Mouse (Mus musculus) midbrain, embryonic 16.5 days (tissue): ENCODE results near the gene Smurf2. TPM values are rescaled to one million over a fixed set of nuclear protein-coding genes. Genes with fewer than 3 reads are reported as not detected.

Source experiments
- ATAC-seq: fragments of 200-750 bp; cut with Nextera tagmentation; 2 replicates; pipeline ENCODE4 v1.8.0; 2017; ENCODE audit warnings: moderate TSS enrichment
- H3K27ac ChIP-seq: fragments of 300-500 bp; sonication (generic); 2 replicates; pipeline ENCODE4 v1.5.1; 2014; ENCODE audit warnings: mild to moderate bottlenecking, low read length, mixed read lengths
- H3K27me3 ChIP-seq: fragments of 300-500 bp; sonication (generic); 2 replicates; pipeline ENCODE4 v1.6.1; 2014; ENCODE audit warnings: low read depth, low read length, mixed read lengths; ENCODE audit not compliant: control insufficient read depth, insufficient read depth
- H3K36me3 ChIP-seq: fragments of 300-500 bp; sonication (generic); 2 replicates; pipeline ENCODE4 v1.6.1; 2014; ENCODE audit warnings: mild to moderate bottlenecking, low read length, moderate library complexity, mixed read lengths; ENCODE audit not compliant: control insufficient read depth, insufficient read depth
- H3K4me1 ChIP-seq: fragments of 300-500 bp; sonication (generic); 2 replicates; pipeline ENCODE4 v1.6.1; 2014; ENCODE audit warnings: mild to moderate bottlenecking, low read length, mixed read lengths; ENCODE audit not compliant: control insufficient read depth, insufficient read depth
- H3K4me2 ChIP-seq: fragments of 300-500 bp; sonication (generic); 2 replicates; pipeline ENCODE4 v1.6.1; 2014; ENCODE audit warnings: mild to moderate bottlenecking, low read length, mixed read lengths
- H3K4me3 ChIP-seq: fragments of 300-500 bp; sonication (generic); 2 replicates; pipeline ENCODE4 v1.5.1; 2014; ENCODE audit warnings: low read depth, mild to moderate bottlenecking, low read length, moderate library complexity, mixed read lengths
- H3K9ac ChIP-seq: fragments of 300-500 bp; sonication (generic); 2 replicates; pipeline ENCODE4 v1.6.1; 2014; ENCODE audit warnings: low read depth, low read length, mixed read lengths
- H3K9me3 ChIP-seq: fragments of 300-500 bp; sonication (generic); replicated peaks from 2 replicates; pipeline ENCODE4 v1.6.1; 2014; ENCODE audit warnings: mild to moderate bottlenecking, low read length, mixed read lengths; ENCODE audit not compliant: control insufficient read depth, poor library complexity, severe bottlenecking
- WGBS: fragments of 180-500 bp; shearing (Covaris S2); extraction: QIAGEN DNeasy Blood & Tissue Kit; methylation state at CpG from one replicate; pipeline ENCODE4 v1.1.7; 2014; 5-methylcytosine and 5-hydroxymethylcytosine counted together
- polyA plus RNA-seq: library from polyadenylated mRNA; unstranded; fragments of >200 nt; fragmentation: Nextera tagmentation; extraction: Ambion mirVana; gene quantifications from 2 replicates; pipeline ENCODE4 v1.2.1, GENCODE M21; 2015

The Smurf2 gene
- polyA plus RNA-seq, 1 experiment from 2014 or later, result 11.3 TPM

DNA sequence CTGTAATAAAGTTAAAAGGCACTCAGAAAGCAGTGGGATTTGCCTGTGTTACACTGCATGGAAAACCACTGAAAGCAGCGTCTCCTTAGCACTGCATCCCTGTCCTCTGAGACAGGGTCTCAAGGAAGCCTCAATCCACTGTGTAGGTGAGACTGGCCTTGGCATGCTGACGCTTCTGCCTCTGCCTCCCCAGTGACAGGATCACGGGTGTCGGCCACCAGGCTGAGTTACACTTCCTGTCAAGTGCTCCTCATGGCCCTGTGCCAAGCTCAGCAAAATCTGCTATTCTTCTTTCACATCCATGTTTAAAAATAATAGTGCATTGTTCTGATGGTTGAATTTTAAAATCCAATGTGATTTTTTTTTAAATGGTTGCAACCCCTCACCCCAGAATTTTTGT is 99.5 kb downstream of the Smurf2 start:
- Histone ChIP-seq H3K9me3 (no peaks in the 10 kb centered on the region), H3K4me3 (no peak overlapping the region), H3K4me1 (0 out of 2 replicates have a peak, but pooled peaks cover 4% of the 10 kb centered on the region), H3K9ac (no peak overlapping the region), H3K27ac (no peak overlapping the region), H3K27me3 (no peaks in the 10 kb centered on the region), H3K4me2 (no peak overlapping the region), H3K36me3 (peaks cover 11% of the 10 kb centered on the region; the same call in 1 of the 2 replicates)
- no peak for ATAC-seq
- WGBS, result 62% methylated on average over 4 of the region's 4 CpGs

DNA sequence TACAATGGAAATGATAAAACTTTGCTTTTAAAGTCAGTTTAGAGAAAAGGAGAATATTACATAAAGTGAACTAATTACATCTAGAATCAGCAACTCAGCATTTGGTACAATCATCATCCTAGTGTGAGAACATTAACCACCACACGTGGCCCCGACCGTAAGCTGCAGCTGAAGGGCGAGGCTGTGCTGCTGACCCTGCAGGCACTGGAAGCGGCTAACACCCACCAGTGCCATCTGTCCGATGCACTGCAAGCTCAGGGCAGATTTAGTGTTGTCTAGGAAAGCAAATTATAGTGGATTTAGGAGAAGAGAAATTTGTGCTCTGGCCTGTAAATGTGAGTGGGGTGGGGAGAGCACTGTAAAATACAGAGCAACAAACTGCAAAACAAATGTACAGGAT is 100.3 kb downstream of the Smurf2 start:
- Histone ChIP-seq H3K4me1 (0 out of 2 replicates have a peak, but pooled peaks cover 4% of the 10 kb centered on the region), H3K4me2 (no peak overlapping the region), H3K27ac (no peak overlapping the region), H3K4me3 (no peak overlapping the region), H3K27me3 (no peaks in the 10 kb centered on the region), H3K36me3 (peaks cover 16% of the 10 kb centered on the region), H3K9ac (no peak overlapping the region), H3K9me3 (no peaks in the 10 kb centered on the region)
- 75% methylated on average over 6 of the region's 6 CpGs for WGBS
- ATAC-seq, result no peak

DNA sequence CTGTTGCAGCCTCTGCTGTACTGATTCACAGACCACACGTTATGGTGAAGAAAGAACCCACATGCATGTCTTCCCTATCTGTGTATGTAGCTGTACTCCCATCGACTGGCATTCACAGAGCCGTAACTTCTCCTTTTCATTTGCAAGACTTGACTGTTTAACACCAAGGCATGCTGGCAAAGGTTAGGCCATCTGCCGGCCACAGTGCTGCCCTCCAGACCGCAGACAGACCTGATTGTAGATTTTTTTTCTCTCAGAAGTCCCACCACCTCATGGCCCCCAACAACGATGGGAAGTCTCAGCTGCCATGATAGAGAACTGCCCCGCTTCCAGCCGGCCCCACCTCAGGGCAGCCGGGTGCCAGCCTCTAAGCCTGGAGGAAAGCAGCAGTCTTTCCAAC is 100.9 kb downstream of the Smurf2 start:
- 85% methylated on average over 9 of the region's 9 CpGs for WGBS
- H3K36me3 ChIP-seq, result peaks cover 23% of the 10 kb centered on the region
- no peak overlapping the region for H3K27ac ChIP-seq
- H3K9ac ChIP-seq, result no peak overlapping the region
- no peaks in the 10 kb centered on the region for H3K9me3 ChIP-seq
- H3K4me2 ChIP-seq, result no peak overlapping the region
- ATAC-seq, result no peak
- H3K4me1 ChIP-seq, result 0 out of 2 replicates have a peak, but pooled peaks cover 4% of the 10 kb centered on the region
- H3K4me3 ChIP-seq, result no peak overlapping the region
- no peaks in the 10 kb centered on the region for H3K27me3 ChIP-seq

DNA sequence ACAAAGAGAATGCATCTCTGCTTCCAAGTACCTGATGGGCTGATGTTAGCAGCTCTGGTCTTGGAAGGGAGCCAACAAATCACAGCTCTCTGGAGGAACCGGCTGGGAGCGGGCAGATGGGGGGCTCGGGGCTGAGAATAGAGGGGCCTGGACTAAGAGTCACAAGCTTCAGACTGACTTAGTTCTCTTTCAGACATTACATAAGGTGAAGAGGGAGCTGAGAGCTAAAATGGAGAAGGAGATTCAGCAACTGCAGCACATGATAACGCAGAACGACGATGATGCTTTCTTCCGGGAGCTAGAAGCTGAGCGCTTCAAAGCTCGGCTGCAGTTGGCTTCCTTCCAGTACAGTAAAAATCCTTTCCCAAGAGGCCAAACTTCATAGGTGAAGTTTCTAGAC is 102.2 kb downstream of the Smurf2 start:
- WGBS, result 49% methylated on average over 9 of the region's 9 CpGs
- no peak overlapping the region for H3K4me3 ChIP-seq
- no peak overlapping the region for H3K4me2 ChIP-seq
- peak overlapping the region; percentile 53; the same call in 1 of the 2 replicates for H3K27ac ChIP-seq
- H3K9ac ChIP-seq, result no peak overlapping the region
- no peaks in the 10 kb centered on the region for H3K27me3 ChIP-seq
- 0 out of 2 replicates have a peak, but pooled peaks cover 4% of the 10 kb centered on the region for H3K4me1 ChIP-seq
- no peaks in the 10 kb centered on the region for H3K9me3 ChIP-seq
- 0 out of 2 replicates have a peak, but pooled peaks have one; percentile 36 for ATAC-seq
- peaks cover 24% of the 10 kb centered on the region for H3K36me3 ChIP-seq

DNA sequence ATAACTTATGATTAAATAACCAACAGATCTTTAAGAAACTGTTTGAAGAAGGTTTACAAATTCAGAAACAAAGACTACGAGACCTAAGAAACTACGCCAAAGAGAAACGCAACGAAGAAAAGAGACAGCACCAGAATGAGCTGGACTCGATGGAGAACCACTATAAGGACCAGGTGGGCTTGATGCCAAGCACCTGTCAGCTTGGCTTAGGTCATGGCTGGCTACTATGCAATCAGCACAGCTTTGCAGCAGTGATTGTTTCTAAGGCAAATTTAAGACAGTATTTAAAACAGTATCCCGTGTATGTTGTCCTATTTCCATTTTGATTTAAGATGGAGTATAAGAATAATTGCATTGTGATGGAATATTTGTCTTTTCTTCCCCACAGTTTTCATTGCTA is 102.7 kb downstream of the Smurf2 start:
- no peaks in the 10 kb centered on the region for H3K27me3 ChIP-seq
- H3K4me3 ChIP-seq, result no peak overlapping the region
- no peak for ATAC-seq
- peak overlapping the region; percentile 53; the same call in 1 of the 2 replicates for H3K27ac ChIP-seq
- H3K9ac ChIP-seq, result no peak overlapping the region
- peaks cover 24% of the 10 kb centered on the region for H3K36me3 ChIP-seq
- no peak overlapping the region for H3K4me2 ChIP-seq
- H3K9me3 ChIP-seq, result no peaks in the 10 kb centered on the region
- H3K4me1 ChIP-seq, result 0 out of 2 replicates have a peak, but pooled peaks cover 4% of the 10 kb centered on the region
- 73% methylated on average over 6 of the region's 6 CpGs for WGBS

DNA sequence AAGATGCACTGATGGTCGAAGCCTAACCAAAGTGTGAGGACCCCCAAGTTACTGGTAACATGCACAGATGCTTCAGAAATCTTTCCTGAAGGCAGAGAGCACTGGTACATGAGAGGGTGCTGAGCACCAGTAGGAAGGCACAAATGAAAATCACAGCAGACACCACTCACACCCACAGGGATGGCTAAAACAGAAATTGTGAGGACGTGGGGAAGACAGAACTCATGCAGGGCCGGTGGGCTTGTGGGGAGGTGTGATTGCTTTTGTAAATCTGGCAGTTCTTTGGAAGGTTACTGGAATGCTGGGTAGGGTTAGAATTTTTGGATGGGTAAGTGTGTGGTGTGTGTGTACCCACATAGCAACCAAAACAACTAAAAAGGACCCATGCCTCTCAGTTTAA is 103.4 kb downstream of the Smurf2 start:
- Histone ChIP-seq H3K4me2 (no peak overlapping the region), H3K4me1 (0 out of 2 replicates have a peak, but pooled peaks cover 4% of the 10 kb centered on the region), H3K27me3 (no peaks in the 10 kb centered on the region), H3K27ac (0 out of 2 replicates have a peak overlapping the region, but pooled peaks have one; percentile 12), H3K4me3 (no peak overlapping the region), H3K9ac (no peak overlapping the region), H3K36me3 (peaks cover 28% of the 10 kb centered on the region), H3K9me3 (no peaks in the 10 kb centered on the region)
- ATAC-seq, result no peak
- 78% methylated on average over 3 of the region's 3 CpGs for WGBS

DNA sequence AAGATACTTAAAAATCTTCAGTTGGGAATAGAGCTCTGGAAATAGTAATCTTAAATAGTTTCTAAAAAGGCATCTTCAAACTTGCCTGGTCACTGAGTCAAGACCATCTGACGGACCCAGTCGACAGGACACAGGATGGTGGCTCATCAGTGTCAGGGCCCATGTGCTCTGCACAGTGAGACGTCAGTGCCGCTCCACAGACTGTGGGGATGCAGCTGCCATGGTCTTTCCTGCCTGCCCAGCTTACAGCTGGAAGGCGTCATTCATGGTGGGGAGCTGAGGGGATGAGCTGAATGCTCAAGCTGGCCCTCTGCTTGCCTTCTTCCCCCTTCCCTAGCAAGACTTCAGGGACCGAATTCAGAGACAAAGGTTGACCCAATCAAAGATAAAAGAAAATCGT is 104.2 kb downstream of the Smurf2 start:
- Histone ChIP-seq H3K36me3 (peaks cover 28% of the 10 kb centered on the region), H3K4me3 (no peak overlapping the region), H3K9me3 (no peaks in the 10 kb centered on the region), H3K4me1 (0 out of 2 replicates have a peak, but pooled peaks cover 4% of the 10 kb centered on the region), H3K27me3 (no peaks in the 10 kb centered on the region), H3K9ac (no peak overlapping the region), H3K4me2 (no peak overlapping the region), H3K27ac (no peak overlapping the region)
- 75% methylated on average over 7 of the region's 7 CpGs for WGBS
- no peak for ATAC-seq

DNA sequence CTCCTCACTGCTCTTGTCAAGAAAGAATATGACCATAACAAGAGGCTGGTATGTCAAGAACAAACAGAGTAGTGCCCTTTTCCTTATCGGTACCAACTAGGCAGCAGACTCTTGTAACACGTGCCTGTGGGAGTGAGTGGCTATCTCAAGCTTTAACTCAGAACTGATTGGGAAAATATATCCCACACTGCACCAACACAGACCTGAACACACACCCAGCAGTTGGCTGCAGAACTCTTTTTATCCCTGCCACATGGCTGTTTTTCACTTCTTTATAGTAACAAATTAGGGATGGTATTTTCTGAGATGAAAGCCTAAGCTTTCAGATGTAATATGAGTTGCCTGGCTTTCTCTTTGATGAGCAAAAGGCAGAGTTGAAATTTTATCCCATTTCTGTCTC is 104.8 kb downstream of the Smurf2 start:
- no peaks in the 10 kb centered on the region for H3K27me3 ChIP-seq
- WGBS, result 90% methylated on average over 2 of the region's 2 CpGs
- ATAC-seq, result no peak
- no peak overlapping the region for H3K4me3 ChIP-seq
- H3K4me1 ChIP-seq, result 0 out of 2 replicates have a peak, but pooled peaks cover 4% of the 10 kb centered on the region
- H3K9ac ChIP-seq, result no peak overlapping the region
- no peaks in the 10 kb centered on the region for H3K9me3 ChIP-seq
- H3K4me2 ChIP-seq, result no peak overlapping the region
- no peak overlapping the region for H3K27ac ChIP-seq
- peaks cover 30% of the 10 kb centered on the region for H3K36me3 ChIP-seq

DNA sequence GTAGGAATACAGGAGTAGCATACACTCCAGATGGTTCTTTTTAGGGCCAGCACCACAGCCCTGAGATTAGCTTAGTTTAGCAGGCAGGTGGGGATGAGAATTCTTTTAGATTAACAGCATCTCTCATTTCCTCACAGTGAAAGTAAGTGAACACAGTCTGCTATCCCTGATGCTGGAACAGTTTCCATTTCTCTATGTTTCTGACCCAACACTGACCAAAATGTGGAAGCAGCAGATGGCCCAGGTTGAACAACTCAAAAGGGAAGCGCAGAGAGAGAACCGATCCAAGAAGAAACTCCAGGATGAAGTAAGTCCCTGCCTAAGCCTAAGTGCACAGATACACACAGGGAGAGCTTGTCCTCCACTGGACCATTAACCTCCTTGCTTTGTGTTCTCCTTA is 105.2 kb downstream of the Smurf2 start:
- Histone ChIP-seq H3K4me2 (no peak overlapping the region), H3K36me3 (peaks cover 31% of the 10 kb centered on the region), H3K9me3 (no peaks in the 10 kb centered on the region), H3K4me1 (0 out of 2 replicates have a peak, but pooled peaks cover 4% of the 10 kb centered on the region), H3K27me3 (no peaks in the 10 kb centered on the region), H3K9ac (no peak overlapping the region), H3K4me3 (no peak overlapping the region), H3K27ac (no peak overlapping the region)
- ATAC-seq, result no peak
- WGBS, result 91% methylated on average over 2 of the region's 2 CpGs
